Mouse (Mus musculus): ENCODE results near the gene Vps13a. TPM values are rescaled to one million over a fixed set of nuclear protein-coding genes. Genes with fewer than 3 reads are reported as not detected.

Vps13a gene
- polyA plus RNA-seq, 1 experiment from 2014 or later = 7.4 TPM

DNA sequence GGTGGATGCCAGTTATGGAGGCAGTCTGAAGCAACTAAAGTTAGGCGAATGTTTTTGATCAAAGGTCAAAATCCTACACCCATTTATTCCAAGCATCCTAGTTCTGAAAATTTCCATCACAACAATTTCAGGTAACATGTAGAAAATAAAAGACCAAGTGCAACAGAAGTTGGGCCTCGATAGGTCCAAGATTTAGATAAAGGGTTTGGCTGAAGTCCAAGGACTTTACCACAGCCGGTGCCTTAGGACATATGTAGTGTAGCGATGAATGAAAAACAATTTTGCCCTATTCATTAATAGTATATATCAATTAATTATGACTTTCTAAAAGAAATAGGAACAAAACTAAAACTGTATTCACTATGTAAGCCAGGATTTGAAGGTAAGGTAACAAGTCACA, 157.6 kb downstream of the Vps13a start:
- no peaks in the 10 kb centered on the region for H3K27me3 ChIP-seq
- 78% methylated on average over 4 of the region's 4 CpGs for WGBS
- H3K4me1 ChIP-seq (replicated peaks) = peaks cover 4% of the 10 kb centered on the region
- no peak overlapping the region for H3K27ac ChIP-seq
- no peaks in the 10 kb centered on the region for H3K36me3 ChIP-seq
- H3K9ac ChIP-seq = no peak overlapping the region
- no peak overlapping the region for H3K4me2 ChIP-seq
- ATAC-seq (replicated peaks; ENCODE audit: insufficient number of reproducible peaks, insufficient read depth, low FRiP score, low read depth) = no peak
- H3K9me3 ChIP-seq (replicated peaks) = no peaks in the 10 kb centered on the region
- H3K4me3 ChIP-seq = no peak overlapping the region

DNA sequence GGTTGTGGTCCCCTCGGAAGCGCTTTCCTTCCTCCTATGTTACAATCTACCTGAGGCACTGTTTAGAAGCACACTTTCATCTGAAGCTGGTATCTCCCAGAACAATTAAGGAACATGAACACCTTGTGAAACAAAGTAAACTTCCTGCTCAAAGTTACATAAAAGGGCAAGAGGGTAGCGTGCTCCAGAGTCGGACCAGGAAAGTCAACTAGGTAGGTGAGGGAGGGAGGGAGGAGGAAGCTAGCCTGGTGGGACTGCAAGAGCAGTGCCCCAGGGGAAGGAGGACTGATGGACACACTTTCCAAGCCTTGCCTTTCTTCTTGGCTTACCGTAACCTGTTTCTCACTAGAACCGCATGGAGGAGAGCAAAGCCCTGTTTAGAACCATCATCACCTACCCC, 173.1 kb downstream of the Vps13a start:
- no peak overlapping the region for H3K9ac ChIP-seq
- WGBS = 88% methylated on average over 6 of the region's 6 CpGs
- ATAC-seq (replicated peaks; ENCODE audit: insufficient number of reproducible peaks, insufficient read depth, low FRiP score, low read depth) = no peak
- H3K4me3 ChIP-seq = no peak overlapping the region
- H3K4me2 ChIP-seq = no peak overlapping the region
- 0 out of 2 replicates have a peak, but pooled peaks cover 4% of the 10 kb centered on the region for H3K4me1 ChIP-seq (replicated peaks)
- no peaks in the 10 kb centered on the region for H3K36me3 ChIP-seq
- H3K9me3 ChIP-seq (replicated peaks) = no peaks in the 10 kb centered on the region
- H3K27ac ChIP-seq = no peak overlapping the region
- H3K27me3 ChIP-seq = no peaks in the 10 kb centered on the region

DNA sequence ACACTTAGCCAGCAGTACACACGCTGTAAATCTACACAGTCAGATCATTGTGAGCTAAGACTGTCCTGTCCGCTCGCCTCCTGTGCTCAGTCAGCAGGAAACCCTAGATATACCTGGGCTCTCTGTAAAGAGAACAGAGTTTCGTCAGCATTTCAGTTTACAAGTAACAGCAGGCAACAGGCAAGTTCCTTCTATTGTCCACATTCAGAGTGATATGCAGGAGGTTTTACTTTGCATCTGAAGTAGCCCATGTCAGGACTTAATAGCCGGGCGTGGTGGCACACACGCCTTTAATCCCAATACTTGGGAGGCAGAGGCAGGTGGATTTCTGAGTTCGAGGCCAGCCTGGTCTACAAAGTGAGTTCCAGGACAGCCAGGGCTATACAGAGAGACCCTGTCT, 178.7 kb downstream of the Vps13a start:
- Histone ChIP-seq H3K4me2 (no peak overlapping the region), H3K9ac (no peak overlapping the region), H3K27ac (no peak overlapping the region), H3K27me3 (peaks cover 7% of the 10 kb centered on the region; the same call in 1 of the 2 replicates), H3K9me3 (replicated peaks) (no peaks in the 10 kb centered on the region), H3K36me3 (no peaks in the 10 kb centered on the region), H3K4me1 (replicated peaks) (peaks cover 7% of the 10 kb centered on the region), H3K4me3 (no peak overlapping the region)
- no peak for ATAC-seq (replicated peaks; ENCODE audit: insufficient number of reproducible peaks, insufficient read depth, low FRiP score, low read depth)
- WGBS = 80% methylated on average over 8 of the region's 8 CpGs

DNA sequence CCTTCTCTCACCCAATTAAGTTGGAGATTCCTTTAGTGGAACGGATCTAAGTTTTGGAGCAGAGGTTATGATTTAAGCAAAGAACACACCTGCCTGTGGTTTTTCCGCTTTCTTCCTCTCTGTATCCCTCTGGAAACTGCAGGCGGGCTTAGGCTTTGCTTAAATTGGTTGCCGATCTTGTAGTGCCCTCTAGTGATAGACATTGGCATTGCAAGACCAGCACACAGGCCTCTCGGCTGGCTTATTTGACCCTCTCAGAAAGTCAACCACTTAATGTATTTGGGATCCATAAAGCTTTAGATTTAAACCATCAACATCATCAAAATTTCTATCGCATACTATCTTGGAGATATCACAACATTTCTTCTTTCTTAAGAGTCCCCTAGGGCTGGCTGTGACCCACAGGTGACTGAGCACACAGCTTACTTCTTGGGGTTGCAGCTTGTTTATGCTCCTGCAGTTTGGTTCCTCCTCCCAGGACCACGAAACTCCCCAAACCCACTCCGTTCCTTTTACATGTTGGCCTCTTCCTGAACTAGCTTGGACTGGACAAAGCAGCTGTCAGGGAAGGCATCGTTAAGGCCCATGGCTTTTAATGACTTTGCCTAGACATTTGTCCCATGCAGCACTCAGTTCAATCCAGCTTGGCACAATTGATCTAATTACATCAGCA, 181.3 kb downstream of the Vps13a start:
- WGBS = 16% methylated on average over 9 of the region's 9 CpGs
- H3K9me3 ChIP-seq (replicated peaks) = no peaks in the 10 kb centered on the region
- 0 out of 2 replicates have a peak, but pooled peaks have one; percentile 47 for ATAC-seq (replicated peaks; ENCODE audit: insufficient number of reproducible peaks, insufficient read depth, low FRiP score, low read depth)
- H3K27me3 ChIP-seq = peaks cover 7% of the 10 kb centered on the region; the same call in 1 of the 2 replicates
- H3K4me3 ChIP-seq = no peak overlapping the region
- no peak overlapping the region for H3K9ac ChIP-seq
- peak overlapping the region; percentile 46 for H3K4me2 ChIP-seq
- peaks cover 7% of the 10 kb centered on the region for H3K4me1 ChIP-seq (replicated peaks)
- H3K36me3 ChIP-seq = no peaks in the 10 kb centered on the region
- no peak overlapping the region for H3K27ac ChIP-seq

DNA sequence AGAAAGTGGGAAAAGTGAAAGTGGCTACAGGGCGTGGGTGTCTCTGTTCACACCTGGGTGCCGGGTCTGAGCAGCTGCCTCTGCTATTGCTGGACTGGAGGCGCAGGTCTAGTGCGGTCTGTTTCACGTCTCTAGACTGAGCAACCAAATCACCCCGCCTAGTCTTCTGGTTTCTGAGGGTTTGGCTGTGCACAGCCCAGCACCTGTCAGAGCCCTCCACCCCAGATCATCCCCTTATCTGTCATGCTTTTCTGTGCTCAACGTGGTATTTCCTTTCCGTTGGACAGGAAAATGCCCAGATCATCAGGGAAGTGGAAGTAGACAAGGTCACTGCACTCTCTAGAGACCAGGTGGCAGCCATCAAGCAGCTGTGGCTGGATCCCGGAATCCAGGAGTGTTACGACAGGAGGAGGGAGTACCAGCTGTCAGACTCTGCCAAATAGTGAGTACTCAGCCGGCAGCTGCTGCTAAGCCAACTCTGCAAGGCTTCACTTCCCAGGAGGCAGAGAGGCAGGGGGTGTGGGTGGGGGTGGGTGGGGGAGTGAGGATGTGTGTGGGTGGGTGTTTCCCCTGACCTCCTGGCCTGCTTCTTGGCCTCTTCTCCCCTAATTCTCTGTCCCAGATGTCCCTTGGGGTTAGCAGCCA, 182.0 kb downstream of the Vps13a start:
- Histone ChIP-seq H3K27ac (no peak overlapping the region), H3K36me3 (no peaks in the 10 kb centered on the region), H3K4me2 (peak overlapping the region; percentile 46), H3K9ac (no peak overlapping the region), H3K27me3 (peaks cover 7% of the 10 kb centered on the region; the same call in 1 of the 2 replicates), H3K9me3 (replicated peaks) (no peaks in the 10 kb centered on the region), H3K4me1 (replicated peaks) (peaks cover 7% of the 10 kb centered on the region), H3K4me3 (no peak overlapping the region)
- no peak for ATAC-seq (replicated peaks; ENCODE audit: insufficient number of reproducible peaks, insufficient read depth, low FRiP score, low read depth)
- 31% methylated on average over 11 of the region's 11 CpGs for WGBS

DNA sequence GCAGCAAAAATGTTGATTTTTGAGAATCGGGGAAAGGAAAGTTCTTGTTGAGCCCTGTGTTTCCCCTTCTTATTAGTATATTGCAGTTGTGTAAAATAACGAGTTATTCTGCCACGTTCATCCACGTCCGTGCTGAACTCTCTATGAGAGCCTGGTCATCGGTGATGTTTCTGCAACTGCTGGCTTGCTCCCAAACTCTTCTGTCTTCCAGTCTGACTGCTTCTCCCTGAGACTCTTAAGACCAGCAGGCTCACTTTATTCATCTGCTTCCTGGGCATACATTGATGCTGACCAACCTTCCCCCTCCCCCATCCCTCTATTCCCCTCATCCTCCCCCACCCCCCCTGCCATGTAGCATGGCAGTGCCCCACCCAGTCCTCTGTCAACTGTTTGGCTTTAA, 183.5 kb downstream of the Vps13a start:
- Histone ChIP-seq H3K36me3 (no peaks in the 10 kb centered on the region), H3K4me2 (no peak overlapping the region), H3K27me3 (peaks cover 7% of the 10 kb centered on the region; the same call in 1 of the 2 replicates), H3K4me3 (no peak overlapping the region), H3K4me1 (replicated peaks) (peaks cover 7% of the 10 kb centered on the region), H3K9me3 (replicated peaks) (no peaks in the 10 kb centered on the region), H3K27ac (no peak overlapping the region), H3K9ac (no peak overlapping the region)
- WGBS = 79% methylated on average over 6 of the region's 6 CpGs
- no peak for ATAC-seq (replicated peaks; ENCODE audit: insufficient number of reproducible peaks, insufficient read depth, low FRiP score, low read depth)

DNA sequence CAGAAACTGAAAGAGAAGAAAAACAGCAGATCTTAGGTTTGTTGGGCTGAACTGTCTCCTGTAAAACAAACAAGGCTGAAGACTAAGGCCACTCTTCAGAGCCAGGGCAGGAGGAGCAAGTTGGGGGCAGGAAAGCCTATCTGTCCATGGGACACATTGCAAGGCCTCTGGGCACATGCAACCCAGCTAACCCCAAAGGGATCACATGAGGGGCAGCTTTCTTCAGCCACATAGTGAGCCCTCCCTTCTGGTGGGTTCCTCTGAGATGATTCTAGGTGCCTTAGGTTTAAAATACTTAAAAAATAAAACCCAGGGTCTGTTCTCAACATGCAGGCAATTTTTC, 186.8 kb downstream of the Vps13a start:
- Histone ChIP-seq H3K27me3 (peaks cover 7% of the 10 kb centered on the region; the same call in 1 of the 2 replicates), H3K27ac (no peak overlapping the region), H3K36me3 (no peaks in the 10 kb centered on the region), H3K4me2 (no peak overlapping the region), H3K4me3 (no peak overlapping the region), H3K9ac (no peak overlapping the region), H3K4me1 (replicated peaks) (peaks cover 4% of the 10 kb centered on the region), H3K9me3 (replicated peaks) (no peaks in the 10 kb centered on the region)
- ATAC-seq (replicated peaks; ENCODE audit: insufficient number of reproducible peaks, insufficient read depth, low FRiP score, low read depth) = no peak

DNA sequence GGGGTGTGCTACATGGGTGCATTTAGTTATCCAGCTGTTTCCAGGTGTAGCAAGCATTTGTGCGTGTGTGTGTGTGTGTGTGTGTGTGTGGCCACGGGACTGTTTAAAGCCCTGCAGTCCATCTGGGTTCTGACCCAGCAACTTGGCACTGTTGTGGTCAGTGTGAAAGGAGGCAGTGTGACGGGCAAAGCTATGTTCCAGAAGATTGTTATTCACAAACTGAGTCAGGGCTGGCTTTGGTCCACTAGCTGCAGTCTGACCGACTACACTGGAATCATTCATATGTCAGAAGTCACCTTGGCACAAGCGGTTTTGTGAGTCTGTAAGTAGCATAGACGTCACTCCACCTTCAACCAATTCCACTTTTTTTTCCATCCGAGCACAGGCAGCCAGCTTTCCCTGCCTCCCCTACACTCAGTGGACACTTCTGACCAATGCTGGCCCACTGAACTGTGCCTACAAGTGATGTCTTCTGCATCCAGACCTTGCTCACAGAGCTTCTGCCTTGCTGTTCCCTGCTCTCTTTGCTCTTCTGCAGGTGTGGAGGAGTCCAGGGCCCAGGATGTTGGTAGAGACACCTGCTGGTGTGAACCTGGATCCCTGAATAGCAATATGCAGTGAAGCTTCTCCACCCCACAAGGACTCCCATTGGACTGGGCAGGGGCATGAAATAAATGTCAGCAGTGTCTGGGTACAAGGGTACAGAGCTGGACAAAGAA, 187.3 kb downstream of the Vps13a start:
- WGBS = 72% methylated on average over 7 of the region's 7 CpGs
- Histone ChIP-seq H3K9ac (no peak overlapping the region), H3K4me2 (no peak overlapping the region), H3K4me3 (no peak overlapping the region), H3K36me3 (no peaks in the 10 kb centered on the region), H3K4me1 (replicated peaks) (no peaks in the 10 kb centered on the region), H3K27me3 (peaks cover 6% of the 10 kb centered on the region; the same call in 1 of the 2 replicates), H3K27ac (no peak overlapping the region), H3K9me3 (replicated peaks) (no peaks in the 10 kb centered on the region)
- no peak for ATAC-seq (replicated peaks; ENCODE audit: insufficient number of reproducible peaks, insufficient read depth, low FRiP score, low read depth)

DNA sequence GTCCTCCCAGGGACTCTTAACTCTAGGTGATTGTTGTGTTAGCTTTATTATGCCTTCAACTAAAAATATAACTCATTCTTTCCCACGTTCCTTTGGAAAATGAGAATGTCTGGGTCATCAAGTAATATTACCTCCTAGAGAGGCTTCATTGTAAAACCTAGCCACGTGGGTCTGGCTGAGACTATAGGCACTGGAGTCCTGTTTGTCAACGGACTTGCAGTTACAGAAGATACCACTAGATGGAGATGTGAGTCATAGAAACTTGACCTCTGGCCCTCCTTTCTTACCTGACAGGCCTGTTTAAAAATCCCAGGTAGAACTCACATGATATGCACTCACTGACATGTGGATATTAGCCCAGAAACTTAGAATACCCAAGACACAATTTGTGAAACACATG, 195.4 kb downstream of the Vps13a start:
- no peak overlapping the region for H3K9ac ChIP-seq
- no peak overlapping the region for H3K4me3 ChIP-seq
- no peak overlapping the region for H3K4me2 ChIP-seq
- 12% methylated on average over 3 of the region's 3 CpGs for WGBS
- H3K4me1 ChIP-seq (replicated peaks) = no peaks in the 10 kb centered on the region
- no peaks in the 10 kb centered on the region for H3K36me3 ChIP-seq
- H3K9me3 ChIP-seq (replicated peaks) = no peaks in the 10 kb centered on the region
- H3K27me3 ChIP-seq = no peaks in the 10 kb centered on the region
- ATAC-seq (replicated peaks; ENCODE audit: insufficient number of reproducible peaks, insufficient read depth, low FRiP score, low read depth) = no peak
- no peak overlapping the region for H3K27ac ChIP-seq

DNA sequence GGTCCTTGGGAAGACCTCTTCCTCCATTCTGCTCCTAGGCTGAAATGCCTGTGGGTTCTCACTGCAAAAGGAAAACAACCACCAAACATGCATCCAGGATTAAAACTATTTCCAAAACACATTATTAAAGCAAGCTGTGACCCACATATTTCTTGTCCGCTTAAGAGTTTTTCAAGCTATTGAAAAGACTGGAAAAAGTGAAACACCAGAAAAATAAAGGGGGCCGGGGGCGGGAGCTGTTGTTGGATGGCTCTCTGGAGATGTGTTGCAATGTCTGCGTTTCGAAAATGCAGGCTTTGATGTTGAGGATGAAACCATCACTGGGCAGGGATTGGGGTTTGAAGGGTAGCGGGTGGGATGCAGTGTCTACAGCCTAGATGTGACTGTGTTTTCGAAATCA, 196.2 kb downstream of the Vps13a start:
- H3K36me3 ChIP-seq = no peaks in the 10 kb centered on the region
- H3K27ac ChIP-seq = no peak overlapping the region
- H3K9me3 ChIP-seq (replicated peaks) = no peaks in the 10 kb centered on the region
- H3K4me3 ChIP-seq = no peak overlapping the region
- ATAC-seq (replicated peaks; ENCODE audit: insufficient number of reproducible peaks, insufficient read depth, low FRiP score, low read depth) = no peak
- H3K4me2 ChIP-seq = no peak overlapping the region
- H3K9ac ChIP-seq = no peak overlapping the region
- H3K27me3 ChIP-seq = no peaks in the 10 kb centered on the region
- H3K4me1 ChIP-seq (replicated peaks) = no peaks in the 10 kb centered on the region
- 83% methylated on average over 7 of the region's 7 CpGs for WGBS

DNA sequence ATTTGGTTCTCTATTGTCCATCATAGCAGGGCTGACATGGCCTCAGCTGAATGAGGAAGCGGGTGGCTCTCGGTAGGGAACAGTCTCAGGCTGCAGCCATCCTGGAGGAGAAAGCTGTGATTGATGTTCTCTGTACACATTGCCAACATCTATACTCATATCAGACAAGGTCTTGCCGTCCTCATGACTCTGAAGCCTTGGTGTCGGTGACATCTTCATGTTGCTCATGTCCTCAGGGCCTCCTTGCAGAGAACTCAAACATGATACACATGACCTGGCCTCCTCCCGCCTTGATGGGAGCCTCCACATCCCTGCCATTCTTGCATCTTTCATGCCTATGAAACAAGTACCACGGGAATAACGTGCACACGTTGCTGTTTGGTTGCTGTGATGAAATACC, 200.2 kb downstream of the Vps13a start:
- Histone ChIP-seq H3K27me3 (no peaks in the 10 kb centered on the region), H3K36me3 (no peaks in the 10 kb centered on the region), H3K9me3 (replicated peaks) (no peaks in the 10 kb centered on the region), H3K4me2 (no peak overlapping the region), H3K27ac (no peak overlapping the region), H3K4me3 (no peak overlapping the region), H3K4me1 (replicated peaks) (no peaks in the 10 kb centered on the region), H3K9ac (no peak overlapping the region)
- no peak for ATAC-seq (replicated peaks; ENCODE audit: insufficient number of reproducible peaks, insufficient read depth, low FRiP score, low read depth)
- WGBS = 80% methylated on average over 8 of the region's 8 CpGs
